Mouse (Mus musculus) intestine, embryonic 14.5 days (tissue): ENCODE measurements around the gene Galns. TPM values are rescaled to one million over a fixed set of nuclear protein-coding genes. Genes with fewer than 3 reads are reported as not detected.

ENCODE experiments used
- ATAC-seq: fragments of 200-750 bp; cut with Nextera tagmentation; replicated peaks from 2 replicates; pipeline ENCODE4 v1.8.0; 2017; ENCODE audit warnings: low read depth, moderate number of reproducible peaks, moderate TSS enrichment, moderate library complexity; ENCODE audit not compliant: low FRiP score, low TSS enrichment
- DNase-seq: peaks from one replicate; pipeline ENCODE4 v3.0.0-alpha.2; 2018; ENCODE audit warnings: low spot score
- H3K27ac ChIP-seq: fragments of 300-500 bp; sonication (generic); 2 replicates; pipeline ENCODE4 v1.5.1; 2014; ENCODE audit warnings: low read depth, mild to moderate bottlenecking, control low read depth
- H3K27me3 ChIP-seq: fragments of 300-500 bp; sonication (generic); replicated peaks from 2 replicates; pipeline ENCODE4 v1.6.1; 2014; ENCODE audit warnings: low read length, control low read depth; ENCODE audit not compliant: control insufficient read depth, insufficient read depth
- H3K36me3 ChIP-seq: fragments of 300-500 bp; sonication (generic); 2 replicates; pipeline ENCODE4 v1.6.1; 2014; ENCODE audit warnings: low read length, control low read depth; ENCODE audit not compliant: control insufficient read depth, insufficient read depth
- H3K4me1 ChIP-seq: fragments of 300-500 bp; sonication (generic); replicated peaks from 2 replicates; pipeline ENCODE4 v1.6.1; 2014; ENCODE audit warnings: low read length, control low read depth, mixed read lengths; ENCODE audit not compliant: control insufficient read depth, insufficient read depth
- H3K4me2 ChIP-seq: fragments of 300-500 bp; sonication (generic); 2 replicates; pipeline ENCODE4 v1.6.1; 2014; ENCODE audit warnings: low read length
- H3K4me3 ChIP-seq: fragments of 300-500 bp; sonication (generic); 2 replicates; pipeline ENCODE4 v1.5.1; 2014; ENCODE audit warnings: low read depth, low read length, control low read depth, mixed read lengths
- H3K9ac ChIP-seq: fragments of 300-500 bp; sonication (generic); 2 replicates; pipeline ENCODE4 v1.6.1; 2014; ENCODE audit warnings: mild to moderate bottlenecking, low read length
- H3K9me3 ChIP-seq: fragments of 300-500 bp; sonication (generic); 2 replicates; pipeline ENCODE4 v1.6.1; 2016; ENCODE audit warnings: low read length, control low read depth; ENCODE audit not compliant: control insufficient read depth
- WGBS: fragments of 180-500 bp; shearing (Covaris S2); extraction: QIAGEN DNeasy Blood & Tissue Kit; methylation state at CpG from one replicate; pipeline ENCODE4 v1.1.7; 2014; 5-methylcytosine and 5-hydroxymethylcytosine counted together
- polyA plus RNA-seq: library from polyadenylated mRNA; unstranded; fragments of >200 nt; fragmentation: Nextera tagmentation; extraction: Ambion mirVana; gene quantifications from 2 replicates; pipeline ENCODE4 v1.2.1, GENCODE M21; 2014

Galns gene
- polyA plus RNA-seq, 1 experiment from 2014 or later: 12.2 TPM

GRCm38 (mm10) chr8:122625811-122626210 lies 14.5 kb upstream of the Galns start:
- Histone ChIP-seq H3K4me1 (no peaks in the 10 kb centered on the region), H3K9me3 (no peaks in the 10 kb centered on the region), H3K27me3 (0 out of 2 replicates have a peak, but pooled peaks cover 5% of the 10 kb centered on the region), H3K27ac (no peak overlapping the region), H3K36me3 (no peaks in the 10 kb centered on the region), H3K4me2 (no peak overlapping the region), H3K9ac (no peak overlapping the region), H3K4me3 (no peak overlapping the region)
- no peak for ATAC-seq
- no peak for DNase-seq
- 75% methylated on average over 9 of the region's 9 CpGs for WGBS

- H3K27ac ChIP-seq: no peak overlapping the region
- WGBS: 67% methylated on average over 5 of the region's 5 CpGs
- ATAC-seq: no peak
Measured at GRCm38 (mm10) chr8:122624653-122625052, 13.4 kb upstream of the Galns start.

GRCm38 (mm10) chr8:122623844-122624642 lies 12.8 kb upstream of the Galns start:
- ATAC-seq (no peak), DNase-seq (no peak)
- WGBS: 91% methylated on average over 17 of the region's 17 CpGs
- no peaks in the 10 kb centered on the region for H3K36me3 ChIP-seq
- no peak overlapping the region for H3K4me2 ChIP-seq
- H3K4me3 ChIP-seq: no peak overlapping the region
- peaks cover 4% of the 10 kb centered on the region; the same call in 1 of the 2 replicates for H3K4me1 ChIP-seq
- no peak overlapping the region for H3K9ac ChIP-seq
- H3K9me3 ChIP-seq: no peaks in the 10 kb centered on the region
- no peaks in the 10 kb centered on the region for H3K27me3 ChIP-seq
- H3K27ac ChIP-seq: no peak overlapping the region

More at GRCm38 (mm10) chr8:122624653-122625052, 13.4 kb upstream of the Galns start:
- Histone ChIP-seq H3K36me3 (no peaks in the 10 kb centered on the region), H3K27me3 (no peaks in the 10 kb centered on the region), H3K9me3 (no peaks in the 10 kb centered on the region), H3K4me3 (no peak overlapping the region), H3K4me1 (0 out of 2 replicates have a peak, but pooled peaks cover 1% of the 10 kb centered on the region), H3K9ac (no peak overlapping the region), H3K4me2 (no peak overlapping the region)
- no peak for DNase-seq

GRCm38 (mm10) chr8:122622727-122623126 lies 11.5 kb upstream of the Galns start, which contains the start of gene Pabpn1l:
Gene Pabpn1l (minus strand): TSS chr8:122622739.
- no peak for ATAC-seq
- Histone ChIP-seq H3K4me1 (peaks cover 4% of the 10 kb centered on the region; the same call in 1 of the 2 replicates), H3K36me3 (no peaks in the 10 kb centered on the region), H3K27ac (no peak within 1 kb of the TSS), H3K9ac (no peak within 1 kb of the TSS), H3K4me2 (no peak within 1 kb of the TSS), H3K4me3 (no peak within 1 kb of the TSS), H3K9me3 (no peaks in the 10 kb centered on the region), H3K27me3 (no peaks in the 10 kb centered on the region)
- WGBS: 63% methylated on average over 6 of the region's 6 CpGs
- DNase-seq: no peak

GRCm38 (mm10) chr8:122620446-122620845 lies 9.2 kb upstream of the Galns start:
- no peak overlapping the region for H3K27ac ChIP-seq
- H3K4me3 ChIP-seq: no peak overlapping the region
- H3K4me1 ChIP-seq: peaks cover 4% of the 10 kb centered on the region; the same call in 1 of the 2 replicates
- DNase-seq (no peak), ATAC-seq (no peak)
- H3K36me3 ChIP-seq: peaks cover 2% of the 10 kb centered on the region; the same call in 1 of the 2 replicates
- no peak overlapping the region for H3K9ac ChIP-seq
- no peaks in the 10 kb centered on the region for H3K27me3 ChIP-seq
- 22% methylated on average over 5 of the region's 5 CpGs for WGBS
- no peak overlapping the region for H3K4me2 ChIP-seq
- H3K9me3 ChIP-seq: no peaks in the 10 kb centered on the region

GRCm38 (mm10) chr8:122618660-122619378 lies 7.6 kb upstream of the Galns start:
- 72% methylated on average over 6 of the region's 6 CpGs for WGBS
- DNase-seq (no peak), ATAC-seq (no peak)
- H3K9ac ChIP-seq: no peak overlapping the region
- H3K4me1 ChIP-seq: peaks cover 4% of the 10 kb centered on the region; the same call in 1 of the 2 replicates
- no peaks in the 10 kb centered on the region for H3K27me3 ChIP-seq
- no peaks in the 10 kb centered on the region for H3K9me3 ChIP-seq
- H3K27ac ChIP-seq: no peak overlapping the region
- H3K4me3 ChIP-seq: no peak overlapping the region
- H3K36me3 ChIP-seq: peaks cover 9% of the 10 kb centered on the region; the same call in 1 of the 2 replicates
- no peak overlapping the region for H3K4me2 ChIP-seq

- Histone ChIP-seq H3K36me3 (peaks cover 9% of the 10 kb centered on the region; the same call in 1 of the 2 replicates), H3K9me3 (no peaks in the 10 kb centered on the region), H3K27ac (no peak overlapping the region), H3K9ac (no peak overlapping the region), H3K4me3 (no peak overlapping the region), H3K27me3 (no peaks in the 10 kb centered on the region), H3K4me2 (no peak overlapping the region), H3K4me1 (peaks cover 4% of the 10 kb centered on the region; the same call in 1 of the 2 replicates)
- peak; percentile 6; the same call in 1 of the 2 replicates for ATAC-seq
- 28% methylated on average over 5 of the region's 7 CpGs for whole genome bisulfite sequencing
- peak; percentile 96 for DNase-seq
Measured at GRCm38 (mm10) chr8:122617947-122618546, 6.8 kb upstream of the Galns start.

GRCm38 (mm10) chr8:122616181-122616905 lies 5.1 kb upstream of the Galns start:
- H3K4me2 ChIP-seq: no peak overlapping the region
- H3K27me3 ChIP-seq: no peaks in the 10 kb centered on the region
- H3K27ac ChIP-seq: no peak overlapping the region
- DNase-seq (no peak), ATAC-seq (no peak)
- no peak overlapping the region for H3K9ac ChIP-seq
- H3K9me3 ChIP-seq: no peaks in the 10 kb centered on the region
- H3K4me3 ChIP-seq: no peak overlapping the region
- 60% methylated on average over 9 of the region's 9 CpGs for WGBS
- peaks cover 14% of the 10 kb centered on the region; the same call in 1 of the 2 replicates for H3K4me1 ChIP-seq
- H3K36me3 ChIP-seq: peaks cover 9% of the 10 kb centered on the region; the same call in 1 of the 2 replicates
